Mouse (Mus musculus): ENCODE measurements around the gene Ccdc91.

GRCm38 (mm10) chr6:147455775-147456174, 19.9 kb upstream of the Ccdc91 start:
- TF ChIP-seq POLR2A (IDR thresholded peaks at IDR 0.05; ENCODE audit: insufficient read depth, low read depth, low read length), result no peak
- no peak for TF ChIP-seq CTCF (IDR thresholded peaks at IDR 0.05; ENCODE audit: insufficient read depth, low read depth, low read length)
